Mouse (Mus musculus): ENCODE results near the gene Nmnat3. TPM values are rescaled to one million over a fixed set of nuclear protein-coding genes. Genes with fewer than 3 reads are reported as not detected.

Gene Nmnat3
- polyA plus RNA-seq, 1 experiment: 2.3 TPM

DNA sequence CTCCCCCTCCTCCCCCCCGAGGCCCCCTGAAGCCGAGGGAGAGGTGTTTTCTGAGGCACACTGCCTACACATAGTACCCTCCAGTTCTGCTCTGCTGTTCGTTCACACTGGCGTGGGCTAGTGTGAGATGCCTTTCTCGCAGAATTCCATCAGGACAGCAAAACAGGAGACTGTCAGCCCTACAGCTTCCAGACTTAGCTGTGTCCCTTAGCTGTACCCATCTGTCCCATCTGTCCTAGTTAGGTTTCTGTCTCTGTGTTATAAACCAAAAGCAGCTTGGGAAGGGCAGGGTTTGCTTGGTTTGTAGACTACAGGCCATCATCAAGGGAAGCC lies 101.4 kb downstream of the Nmnat3 start:
- WGBS: 86% methylated on average over 5 of the region's 5 CpGs
- Histone ChIP-seq H3K27ac (ENCODE audit: insufficient read depth, low read length) (no peak overlapping the region), H3K4me3 (replicated peaks; ENCODE audit: insufficient read depth, low read depth, low read length) (no peak overlapping the region), H3K4me1 (ENCODE audit: control insufficient read depth, insufficient read depth, low read length) (no peaks in the 10 kb centered on the region), H3K27me3 (ENCODE audit: control insufficient read depth, insufficient read depth, low read length) (no peaks in the 10 kb centered on the region)
- TF ChIP-seq POLR2A (IDR thresholded peaks at IDR 0.05; ENCODE audit: borderline replicate concordance, insufficient read depth, low read length) (no peak), CTCF (IDR thresholded peaks at IDR 0.05; ENCODE audit: borderline replicate concordance, insufficient read depth, low read depth, low read length) (no peak)
- no peak for DNase-seq

DNA sequence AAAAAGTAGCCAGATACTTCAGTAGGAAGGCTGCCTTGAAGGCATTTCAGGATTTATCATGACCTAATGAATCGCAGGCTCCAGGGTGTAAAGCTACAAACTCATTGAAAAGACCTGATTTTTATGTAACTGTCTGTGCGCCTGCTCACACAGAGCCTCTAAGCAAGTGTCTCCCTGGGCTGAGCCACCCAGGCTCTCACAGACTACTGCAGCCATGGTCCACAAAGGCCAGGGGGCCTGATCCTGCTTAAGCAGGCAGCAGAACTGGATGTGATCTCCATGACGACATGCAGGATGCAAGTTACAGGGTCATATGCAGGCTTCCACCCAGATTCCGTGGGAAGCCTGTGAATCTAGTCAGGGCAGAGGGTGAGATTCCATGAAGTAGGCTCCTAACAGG lies 106.3 kb downstream of the Nmnat3 start:
- no peak for DNase-seq
- TF ChIP-seq CTCF (IDR thresholded peaks at IDR 0.05; ENCODE audit: borderline replicate concordance, insufficient read depth, low read depth, low read length) (no peak), POLR2A (IDR thresholded peaks at IDR 0.05; ENCODE audit: borderline replicate concordance, insufficient read depth, low read length) (no peak)
- no peaks in the 10 kb centered on the region for H3K27me3 ChIP-seq (ENCODE audit: control insufficient read depth, insufficient read depth, low read length)
- no peak overlapping the region for H3K27ac ChIP-seq (ENCODE audit: insufficient read depth, low read length)
- WGBS: 82% methylated on average over 4 of the region's 4 CpGs
- no peaks in the 10 kb centered on the region for H3K4me1 ChIP-seq (ENCODE audit: control insufficient read depth, insufficient read depth, low read length)
- H3K4me3 ChIP-seq (replicated peaks; ENCODE audit: insufficient read depth, low read depth, low read length): no peak overlapping the region

DNA sequence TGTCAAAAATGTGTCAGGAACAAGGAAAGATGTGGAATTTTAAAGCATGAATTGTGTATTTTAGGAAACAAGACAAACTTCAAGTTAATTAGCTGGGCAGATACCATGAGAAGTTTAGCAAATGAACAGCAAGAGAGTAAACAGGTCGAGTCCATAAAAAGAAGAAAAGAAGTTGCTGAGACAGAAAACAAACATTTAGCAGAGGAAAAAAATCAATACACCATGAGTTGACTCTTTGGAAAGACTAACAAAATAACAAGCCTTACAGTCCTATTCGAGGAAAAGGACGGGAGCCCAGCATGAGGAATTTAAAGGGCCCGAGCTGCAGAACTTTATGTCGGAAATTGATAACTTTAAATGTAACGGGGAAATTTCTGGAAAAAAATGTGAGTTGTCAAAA lies 110.0 kb downstream of the Nmnat3 start:
- Histone ChIP-seq H3K27ac (ENCODE audit: insufficient read depth, low read length) (no peak overlapping the region), H3K4me1 (ENCODE audit: control insufficient read depth, insufficient read depth, low read length) (peaks cover 3% of the 10 kb centered on the region; the same call in 1 of the 2 replicates), H3K4me3 (replicated peaks; ENCODE audit: insufficient read depth, low read depth, low read length) (no peak overlapping the region), H3K27me3 (ENCODE audit: control insufficient read depth, insufficient read depth, low read length) (no peaks in the 10 kb centered on the region)
- TF ChIP-seq POLR2A (IDR thresholded peaks at IDR 0.05; ENCODE audit: borderline replicate concordance, insufficient read depth, low read length): no peak
- TF ChIP-seq CTCF (IDR thresholded peaks at IDR 0.05; ENCODE audit: borderline replicate concordance, insufficient read depth, low read depth, low read length): no peak
- no peak for DNase-seq
- WGBS: 92% methylated on average over 6 of the region's 6 CpGs

DNA sequence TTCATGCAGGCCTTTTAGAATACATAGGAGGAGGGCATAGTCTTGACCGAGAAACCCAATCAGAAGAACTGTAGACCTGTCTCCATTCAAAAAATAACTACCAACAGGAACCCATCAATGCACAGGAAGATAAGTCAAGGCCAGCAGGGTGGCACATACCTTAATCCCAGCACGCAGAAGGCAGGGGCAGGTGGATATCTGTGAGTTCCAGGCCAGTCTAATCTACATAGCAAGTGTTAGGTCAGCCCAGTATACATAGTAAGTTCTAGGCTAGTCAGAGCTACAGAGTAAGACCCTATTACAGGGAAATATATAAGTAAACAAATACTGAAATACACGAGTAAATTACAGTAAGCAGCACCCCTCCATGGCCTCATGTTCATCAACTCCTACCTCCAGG lies 110.6 kb downstream of the Nmnat3 start:
- WGBS: 88% methylated on average over 3 of the region's 3 CpGs
- DNase-seq: no peak
- no peak for TF ChIP-seq CTCF (IDR thresholded peaks at IDR 0.05; ENCODE audit: borderline replicate concordance, insufficient read depth, low read depth, low read length)
- no peak for TF ChIP-seq POLR2A (IDR thresholded peaks at IDR 0.05; ENCODE audit: borderline replicate concordance, insufficient read depth, low read length)
- Histone ChIP-seq H3K27me3 (ENCODE audit: control insufficient read depth, insufficient read depth, low read length) (0 out of 2 replicates have a peak, but pooled peaks cover 1% of the 10 kb centered on the region), H3K4me3 (replicated peaks; ENCODE audit: insufficient read depth, low read depth, low read length) (no peak overlapping the region), H3K4me1 (ENCODE audit: control insufficient read depth, insufficient read depth, low read length) (peaks cover 3% of the 10 kb centered on the region; the same call in 1 of the 2 replicates), H3K27ac (ENCODE audit: insufficient read depth, low read length) (no peak overlapping the region)

DNA sequence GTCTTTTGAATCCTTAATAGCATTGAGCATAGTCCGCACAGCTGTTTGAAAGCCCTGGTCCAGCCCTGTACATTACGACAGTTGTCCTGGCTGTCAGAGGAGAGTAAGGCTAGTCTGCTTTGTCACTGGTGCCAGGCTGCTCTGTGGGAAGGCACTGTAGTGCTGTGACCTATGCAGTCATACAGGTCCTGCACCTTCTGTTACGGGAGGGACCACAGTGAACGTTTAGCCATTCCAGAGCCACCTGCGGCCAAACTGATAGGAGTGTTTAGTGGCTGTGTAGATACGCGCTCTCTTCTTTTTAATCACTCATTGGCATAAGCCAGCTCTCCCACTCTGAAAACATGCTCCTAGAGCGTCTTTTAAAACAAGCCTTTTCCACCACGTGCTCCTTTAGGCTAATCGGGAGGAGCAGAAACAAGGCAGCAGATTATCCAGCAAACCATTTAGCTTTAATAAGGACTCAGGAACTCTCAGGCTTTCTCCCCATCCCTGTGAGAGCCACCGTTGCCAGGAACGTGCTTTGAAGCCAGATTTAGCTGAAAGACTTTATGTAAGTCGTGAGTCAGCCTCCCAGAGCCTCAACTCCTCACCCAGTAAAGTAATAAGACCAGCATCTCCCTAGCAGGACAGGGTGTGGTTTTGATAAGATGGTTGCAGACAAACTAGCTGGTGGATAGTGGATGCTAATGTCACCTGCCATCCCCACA lies 113.1 kb downstream of the Nmnat3 start:
- Histone ChIP-seq H3K4me3 (replicated peaks; ENCODE audit: insufficient read depth, low read depth, low read length) (no peak overlapping the region), H3K4me1 (ENCODE audit: control insufficient read depth, insufficient read depth, low read length) (peaks cover 3% of the 10 kb centered on the region; the same call in 1 of the 2 replicates), H3K27ac (ENCODE audit: insufficient read depth, low read length) (no peak overlapping the region), H3K27me3 (ENCODE audit: control insufficient read depth, insufficient read depth, low read length) (0 out of 2 replicates have a peak, but pooled peaks cover 1% of the 10 kb centered on the region)
- DNase-seq: peak; percentile 19 to 37
- 35% methylated on average over 13 of the region's 13 CpGs for WGBS
- TF ChIP-seq CTCF (IDR thresholded peaks at IDR 0.05; ENCODE audit: borderline replicate concordance, insufficient read depth, low read depth, low read length): no peak
- TF ChIP-seq POLR2A (IDR thresholded peaks at IDR 0.05; ENCODE audit: borderline replicate concordance, insufficient read depth, low read length): no peak

DNA sequence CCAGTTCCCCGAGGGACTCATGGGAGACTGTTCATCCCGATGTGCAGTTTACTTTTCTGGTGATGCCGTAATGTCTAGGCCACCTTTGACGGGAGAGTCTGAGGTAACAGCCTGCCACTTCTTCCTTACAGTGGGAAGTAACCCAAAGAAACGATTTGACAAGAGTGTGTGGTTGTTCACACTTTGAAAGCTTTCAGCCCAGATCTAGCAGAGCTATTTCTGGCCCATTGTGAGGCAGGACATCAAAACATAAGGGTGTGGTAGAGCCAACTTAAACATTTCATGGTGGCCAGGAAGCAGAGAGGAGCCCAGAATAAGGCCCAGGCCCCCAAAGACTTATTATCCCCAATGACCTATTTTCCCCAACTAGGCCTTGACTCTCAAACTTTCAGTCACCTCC lies 114.4 kb downstream of the Nmnat3 start:
- H3K4me1 ChIP-seq (ENCODE audit: control insufficient read depth, insufficient read depth, low read length): peaks cover 3% of the 10 kb centered on the region; the same call in 1 of the 2 replicates
- no peak overlapping the region for H3K27ac ChIP-seq (ENCODE audit: insufficient read depth, low read length)
- 0 out of 2 replicates have a peak, but pooled peaks cover 1% of the 10 kb centered on the region for H3K27me3 ChIP-seq (ENCODE audit: control insufficient read depth, insufficient read depth, low read length)
- H3K4me3 ChIP-seq (replicated peaks; ENCODE audit: insufficient read depth, low read depth, low read length): no peak overlapping the region
- no peak for DNase-seq
- TF ChIP-seq CTCF (IDR thresholded peaks at IDR 0.05; ENCODE audit: borderline replicate concordance, insufficient read depth, low read depth, low read length) (no peak), POLR2A (IDR thresholded peaks at IDR 0.05; ENCODE audit: borderline replicate concordance, insufficient read depth, low read length) (no peak)
- WGBS: 93% methylated on average over 5 of the region's 5 CpGs

DNA sequence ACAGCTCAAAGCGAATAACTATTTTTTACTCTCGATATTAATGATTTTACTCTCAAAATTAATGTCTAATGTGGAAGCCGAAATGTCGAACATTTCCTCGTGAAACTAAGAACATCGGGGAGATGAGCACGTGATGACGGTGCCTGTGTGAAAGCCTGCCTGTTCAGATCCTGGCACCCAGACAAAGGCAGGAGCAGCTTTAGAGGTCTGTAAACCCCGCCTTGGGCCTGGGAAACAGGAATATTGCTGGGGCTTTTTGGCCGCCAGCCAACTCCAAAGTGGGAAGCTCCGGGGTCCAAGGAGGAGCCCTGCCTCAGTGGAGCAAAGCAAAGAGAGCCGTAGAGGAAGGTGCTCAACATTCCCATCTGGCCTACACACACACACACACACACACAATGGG lies 120.5 kb downstream of the Nmnat3 start:
- H3K27ac ChIP-seq (ENCODE audit: insufficient read depth, low read length): no peak overlapping the region
- TF ChIP-seq POLR2A (IDR thresholded peaks at IDR 0.05; ENCODE audit: borderline replicate concordance, insufficient read depth, low read length) (no peak), CTCF (IDR thresholded peaks at IDR 0.05; ENCODE audit: borderline replicate concordance, insufficient read depth, low read depth, low read length) (no peak)
- DNase-seq: no peak
- no peaks in the 10 kb centered on the region for H3K27me3 ChIP-seq (ENCODE audit: control insufficient read depth, insufficient read depth, low read length)
- no peaks in the 10 kb centered on the region for H3K4me1 ChIP-seq (ENCODE audit: control insufficient read depth, insufficient read depth, low read length)
- WGBS: 48% methylated on average over 12 of the region's 12 CpGs
- no peak overlapping the region for H3K4me3 ChIP-seq (replicated peaks; ENCODE audit: insufficient read depth, low read depth, low read length)

DNA sequence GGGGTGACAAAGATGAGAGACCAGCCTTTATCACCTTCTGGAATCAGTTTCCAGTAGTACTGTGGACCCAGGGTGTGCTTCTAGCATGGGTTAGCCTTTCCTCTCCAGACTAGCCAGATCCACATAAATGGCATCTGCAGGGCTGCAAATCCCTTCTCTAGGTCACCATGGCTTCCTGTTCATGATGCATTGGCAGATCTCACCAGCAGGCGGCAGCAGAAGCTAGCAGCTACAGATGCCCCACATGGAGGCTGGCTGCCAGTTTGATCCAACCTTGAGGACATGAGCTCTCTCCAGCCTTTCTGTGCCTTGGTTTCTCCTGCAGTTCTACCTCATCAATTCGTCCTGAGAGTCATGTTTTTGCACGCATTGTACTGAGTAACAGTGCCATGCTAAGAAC lies 121.9 kb downstream of the Nmnat3 start:
- TF ChIP-seq POLR2A (IDR thresholded peaks at IDR 0.05; ENCODE audit: borderline replicate concordance, insufficient read depth, low read length) (no peak), CTCF (IDR thresholded peaks at IDR 0.05; ENCODE audit: borderline replicate concordance, insufficient read depth, low read depth, low read length) (peak; percentile 54)
- DNase-seq: peak; percentile 28 to 47
- WGBS: 28% methylated on average over 3 of the region's 3 CpGs
- Histone ChIP-seq H3K27me3 (ENCODE audit: control insufficient read depth, insufficient read depth, low read length) (no peaks in the 10 kb centered on the region), H3K4me3 (replicated peaks; ENCODE audit: insufficient read depth, low read depth, low read length) (no peak overlapping the region), H3K4me1 (ENCODE audit: control insufficient read depth, insufficient read depth, low read length) (no peaks in the 10 kb centered on the region), H3K27ac (ENCODE audit: insufficient read depth, low read length) (no peak overlapping the region)

All from cerebellum, adult 2 months (tissue).